Mouse (Mus musculus): ENCODE measurements around the gene Fam76a.

Gene Fam76a

DNA sequence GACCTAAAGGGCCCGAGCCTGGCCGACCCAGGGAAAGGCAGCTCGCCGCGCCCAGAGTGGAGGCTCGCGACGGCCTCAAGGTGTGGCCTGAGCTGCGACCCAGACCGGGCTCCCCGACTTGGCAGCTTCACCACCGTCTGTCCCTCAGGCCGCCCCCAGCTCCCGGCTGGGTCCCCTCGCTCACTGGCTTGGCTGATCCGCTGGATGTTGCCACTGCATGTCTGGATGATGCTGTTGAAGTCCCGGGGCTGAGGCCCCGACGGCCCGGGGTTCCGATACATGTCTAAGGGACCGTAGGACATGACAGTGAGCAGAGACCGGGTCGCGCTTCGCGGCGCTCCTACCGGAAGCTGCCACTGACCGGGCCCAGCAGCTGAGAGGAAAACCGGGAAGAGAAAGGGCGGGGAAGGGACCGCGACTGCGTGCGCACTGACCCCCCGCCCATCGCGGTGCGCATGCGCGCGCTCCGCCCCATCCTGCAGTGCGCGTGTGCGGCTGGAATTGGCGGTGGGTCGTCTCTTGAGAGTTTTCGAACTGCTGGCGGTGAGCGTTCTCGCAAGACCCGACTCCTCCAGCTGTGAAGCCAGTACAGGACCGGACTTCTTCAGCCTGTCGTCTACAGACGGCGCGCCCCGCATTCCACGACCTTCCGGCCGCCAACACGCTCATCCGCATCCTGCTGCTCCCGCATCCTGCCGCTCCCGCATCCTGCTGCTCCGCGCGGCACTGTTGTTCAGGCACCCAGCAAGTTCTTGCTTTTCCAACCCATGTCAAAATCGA is 38.1 kb downstream of the Fam76a start, which contains the start of gene Stx12:
Gene Stx12 (minus strand): TSS at position 446 of the 780 bp plus-strand sequence.
- peak; percentile 90 for DNase-seq

DNA sequence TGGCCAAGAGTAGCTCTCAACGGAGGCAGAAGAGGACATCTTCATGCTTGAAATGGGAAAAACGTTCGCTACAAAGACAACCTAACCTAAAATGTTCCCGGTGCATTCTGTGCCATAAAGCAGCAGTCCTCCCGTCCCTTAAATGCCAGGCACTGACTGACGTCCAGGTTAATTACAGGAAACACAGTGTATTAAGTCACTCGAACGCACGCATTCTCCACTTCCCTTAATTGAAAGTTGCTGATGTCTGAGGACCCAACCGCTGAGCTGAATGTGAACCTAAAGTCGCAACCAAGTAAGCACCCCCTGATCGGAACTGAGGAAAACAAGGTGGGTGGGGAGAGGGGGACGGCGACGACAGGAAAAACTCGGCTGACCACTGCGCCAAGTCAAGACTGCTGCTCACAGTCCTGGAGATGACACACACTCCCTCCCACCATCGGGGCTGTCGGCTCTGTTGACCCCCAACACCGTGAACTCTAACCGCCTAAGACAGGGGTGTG is 38.7 kb downstream of the Fam76a start:
- no peak for DNase-seq

DNA sequence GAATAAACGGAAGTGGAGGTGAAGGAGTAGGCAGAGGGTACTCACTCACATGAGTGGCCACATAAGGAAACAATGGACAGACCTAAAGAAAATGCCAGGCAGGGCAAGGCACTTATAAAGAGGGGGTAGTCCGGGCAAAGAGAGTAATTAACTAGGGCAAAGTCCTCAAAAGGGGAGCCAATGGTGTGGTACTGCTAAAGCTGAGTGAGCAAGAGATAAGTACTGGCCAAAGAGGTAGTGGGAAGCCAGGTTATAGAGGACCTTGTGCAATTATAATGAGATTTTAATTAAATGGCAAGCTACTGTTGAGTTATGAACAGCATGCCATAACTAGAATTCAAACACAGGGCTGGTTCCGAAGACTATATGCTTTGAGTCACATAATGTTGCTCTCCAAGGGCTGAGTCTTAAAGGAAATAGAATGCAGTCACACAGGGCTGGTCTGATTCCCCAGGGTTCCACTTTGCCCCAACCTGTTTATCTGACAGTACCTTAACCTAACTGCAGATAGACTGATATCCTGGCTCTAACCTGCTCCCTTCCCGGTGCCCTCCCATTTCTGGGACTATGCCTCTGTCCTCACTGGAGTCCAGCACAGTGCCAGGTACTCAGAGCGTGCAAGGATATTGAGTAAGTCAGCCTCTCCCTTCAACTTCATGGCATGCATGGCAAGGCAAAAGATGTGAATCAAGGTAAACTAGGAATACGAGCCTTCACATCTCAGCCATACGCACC is 47.8 kb downstream of the Fam76a start:
- DNase-seq: no peak

GRCm38 (mm10) chr4:132873481-132874362 is 48.6 kb downstream of the Fam76a start:
- no peak for DNase-seq

GRCm38 (mm10) chr4:132871116-132871515 is 51.2 kb downstream of the Fam76a start:
- no peak for DNase-seq

DNA sequence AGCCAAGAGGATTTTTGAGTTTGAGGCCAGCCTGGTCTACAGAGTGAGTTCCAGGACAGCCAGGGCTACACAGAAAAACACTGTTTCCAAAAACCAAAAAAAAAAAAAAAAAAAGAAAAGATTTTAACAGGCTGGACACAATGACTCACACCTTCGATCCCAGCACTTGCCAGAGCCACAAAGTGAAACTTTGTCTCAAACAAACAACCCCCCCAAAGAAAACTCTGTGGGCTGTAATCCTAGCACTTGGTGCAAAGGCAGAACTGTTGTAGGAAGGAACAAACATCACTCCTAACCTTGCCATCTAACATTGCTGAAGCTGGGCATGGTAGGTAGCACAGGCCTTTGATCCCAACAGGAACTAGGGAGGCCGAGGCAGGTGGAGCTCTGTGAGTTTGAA is 57.5 kb downstream of the Fam76a start:
- no peak for DNase-seq

DNA sequence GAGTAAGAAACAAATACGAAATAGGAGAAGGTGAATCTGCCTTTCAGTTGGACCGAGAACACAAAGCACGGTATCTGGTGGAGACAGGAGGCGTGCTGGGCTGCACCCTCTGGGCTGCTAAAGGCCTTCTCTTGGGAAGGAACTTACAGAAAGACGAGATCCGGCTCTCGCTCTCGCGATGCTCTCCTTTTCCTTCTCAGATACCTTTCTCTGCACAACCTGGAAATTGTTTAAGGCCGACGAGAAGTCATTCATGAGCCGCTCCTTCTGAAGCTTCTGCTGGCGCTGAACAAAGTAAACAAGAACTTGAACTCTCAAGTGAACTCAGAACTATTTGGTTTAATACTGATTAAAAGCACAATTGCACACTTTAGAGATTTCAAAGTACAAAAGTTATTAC is 59.3 kb downstream of the Fam76a start:
- no peak for DNase-seq

GRCm38 (mm10) chr4:132860880-132861279 is 61.5 kb downstream of the Fam76a start:
- no peak for DNase-seq

All from lung, postnatal 14 days (tissue).